Mouse (Mus musculus) hindbrain, embryonic 13.5 days (tissue): ENCODE results near the gene Islr2. TPM values are rescaled to one million over a fixed set of nuclear protein-coding genes. Genes with fewer than 3 reads are reported as not detected.

ENCODE experiments used
- ATAC-seq: fragments of 200-750 bp; cut with Nextera tagmentation; 2 replicates; pipeline ENCODE4 v1.8.0; 2017; ENCODE audit warnings: moderate TSS enrichment; ENCODE audit not compliant: low FRiP score
- H3K27ac ChIP-seq: fragments of 300-500 bp; sonication (generic); 2 replicates; pipeline ENCODE4 v1.5.1; 2015; ENCODE audit warnings: inconsistent platforms, mild to moderate bottlenecking, moderate library complexity
- H3K27me3 ChIP-seq: fragments of 300-500 bp; sonication (generic); 2 replicates; pipeline ENCODE4 v1.6.1; 2015; ENCODE audit warnings: mild to moderate bottlenecking, inconsistent platforms
- H3K36me3 ChIP-seq: fragments of 300-500 bp; sonication (generic); 2 replicates; pipeline ENCODE4 v1.6.1; 2015; ENCODE audit warnings: mild to moderate bottlenecking, inconsistent platforms
- H3K4me1 ChIP-seq: fragments of 300-500 bp; sonication (generic); replicated peaks from 2 replicates; pipeline ENCODE4 v1.6.1; 2015; ENCODE audit warnings: inconsistent platforms
- H3K4me2 ChIP-seq: fragments of 300-500 bp; sonication (generic); 2 replicates; pipeline ENCODE4 v1.6.1; 2015; ENCODE audit warnings: inconsistent platforms, mild to moderate bottlenecking, moderate library complexity
- H3K4me3 ChIP-seq: fragments of 300-500 bp; sonication (generic); 2 replicates; pipeline ENCODE4 v1.5.1; 2015; ENCODE audit warnings: mild to moderate bottlenecking, inconsistent platforms
- H3K9ac ChIP-seq: fragments of 300-500 bp; sonication (generic); 2 replicates; pipeline ENCODE4 v1.6.1; 2015; ENCODE audit warnings: mild to moderate bottlenecking, inconsistent platforms
- H3K9me3 ChIP-seq: fragments of 300-500 bp; sonication (generic); 2 replicates; pipeline ENCODE4 v1.6.1; 2016; ENCODE audit warnings: inconsistent platforms
- whole genome bisulfite sequencing: fragments of 180-500 bp; shearing (Covaris S2); methylation state at CpG from one replicate; pipeline ENCODE4 v1.1.7; 2015; 5-methylcytosine and 5-hydroxymethylcytosine counted together
- polyA plus RNA-seq: library from polyadenylated mRNA; unstranded; fragments of >200 nt; fragmentation: Nextera tagmentation; extraction: Ambion mirVana; gene quantifications from 2 replicates; pipeline ENCODE4 v1.2.1, GENCODE M21; 2015

Islr2 gene
- polyA plus RNA-seq, 1 experiment from 2014 or later, result 11.3 TPM

DNA sequence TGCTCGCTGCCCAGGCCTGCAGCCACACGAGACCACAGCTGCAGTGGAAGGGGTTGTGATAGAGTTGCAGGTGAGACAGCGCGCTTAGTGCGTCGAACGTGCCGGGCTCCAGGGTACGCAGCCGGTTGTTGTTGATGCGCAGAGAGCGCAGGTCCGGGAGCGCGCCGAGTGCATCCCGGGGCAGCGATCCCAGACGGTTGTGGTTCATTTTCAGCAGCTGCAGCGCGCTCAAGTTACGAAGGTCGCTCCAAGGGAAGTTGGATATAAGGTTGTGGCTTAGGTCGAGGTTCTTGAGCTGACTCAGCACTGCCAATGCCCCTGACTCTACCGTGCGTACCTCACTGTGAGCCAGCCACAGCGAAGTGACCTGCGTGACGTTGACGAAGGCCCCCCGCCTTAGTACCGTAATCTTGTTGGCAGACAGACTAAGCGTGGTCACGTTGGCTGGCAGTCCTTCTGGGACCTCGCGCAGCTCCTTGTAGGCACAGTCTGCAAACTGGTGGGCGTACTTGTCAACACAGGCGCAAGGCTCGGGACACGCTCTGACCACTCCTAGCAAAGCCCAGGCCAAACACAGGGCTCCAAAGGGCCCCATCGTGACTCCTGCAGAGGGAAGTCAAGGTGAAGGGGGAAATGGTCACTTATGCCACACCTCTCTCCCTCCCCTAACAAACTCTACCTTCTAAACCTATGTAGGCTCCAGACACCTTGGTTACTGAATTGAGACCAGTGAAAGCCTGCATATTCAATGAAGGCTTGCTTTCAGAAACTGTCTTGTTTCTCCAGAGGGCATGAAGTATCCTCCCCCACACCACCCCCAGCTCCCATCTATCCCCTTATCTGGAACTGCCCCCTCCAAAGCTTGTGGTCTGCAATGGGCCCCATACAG is 4.5 kb downstream of the Islr2 start:
- Histone ChIP-seq H3K9me3 (no peaks in the 10 kb centered on the region), H3K27ac (peak overlapping the region; percentile 69), H3K9ac (peak overlapping the region; percentile 66), H3K4me3 (peak overlapping the region; percentile 34), H3K36me3 (no peaks in the 10 kb centered on the region), H3K4me2 (peak overlapping the region; percentile 58), H3K4me1 (peaks cover 83% of the 10 kb centered on the region), H3K27me3 (peaks cover 97% of the 10 kb centered on the region)
- no peak for ATAC-seq
- under 1% methylated on average over 41 of the region's 41 CpGs for WGBS

DNA sequence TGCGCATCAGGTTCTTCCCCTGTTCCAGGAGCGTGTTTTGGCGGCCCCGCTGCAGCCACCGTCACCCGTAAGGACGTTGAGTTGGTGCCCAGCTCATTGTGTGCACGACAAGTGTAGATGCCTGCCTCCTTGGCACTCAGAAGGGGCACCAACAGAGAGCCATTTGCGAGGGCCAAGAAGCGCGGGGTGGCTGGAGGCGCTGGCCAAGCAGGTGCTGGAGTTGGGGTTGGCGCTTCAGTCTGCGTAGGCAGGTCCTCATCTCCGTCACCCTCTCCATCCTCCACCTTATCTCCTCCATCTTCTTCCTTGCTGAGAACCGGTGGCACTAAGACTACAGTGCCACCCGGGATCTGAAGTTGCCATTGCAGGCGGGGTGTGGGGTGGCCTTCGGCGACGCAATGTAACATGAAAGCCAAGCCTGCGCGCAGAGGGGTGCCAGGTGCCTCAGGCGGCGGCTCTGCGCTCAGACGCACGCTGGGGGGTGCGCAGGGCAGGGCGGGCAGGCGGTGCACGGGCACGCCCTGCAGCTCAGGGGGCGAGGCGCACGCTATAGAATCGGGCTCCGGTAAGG is 5.2 kb downstream of the Islr2 start:
- Histone ChIP-seq H3K9ac (peak overlapping the region; percentile 66), H3K4me1 (peaks cover 81% of the 10 kb centered on the region), H3K4me3 (peak overlapping the region; percentile 34), H3K36me3 (no peaks in the 10 kb centered on the region), H3K4me2 (peak overlapping the region; percentile 58), H3K9me3 (no peaks in the 10 kb centered on the region), H3K27ac (peak overlapping the region; percentile 60; the same call in 1 of the 2 replicates), H3K27me3 (peaks cover 100% of the 10 kb centered on the region)
- no peak for ATAC-seq
- under 1% methylated on average over 38 of the region's 38 CpGs for WGBS

DNA sequence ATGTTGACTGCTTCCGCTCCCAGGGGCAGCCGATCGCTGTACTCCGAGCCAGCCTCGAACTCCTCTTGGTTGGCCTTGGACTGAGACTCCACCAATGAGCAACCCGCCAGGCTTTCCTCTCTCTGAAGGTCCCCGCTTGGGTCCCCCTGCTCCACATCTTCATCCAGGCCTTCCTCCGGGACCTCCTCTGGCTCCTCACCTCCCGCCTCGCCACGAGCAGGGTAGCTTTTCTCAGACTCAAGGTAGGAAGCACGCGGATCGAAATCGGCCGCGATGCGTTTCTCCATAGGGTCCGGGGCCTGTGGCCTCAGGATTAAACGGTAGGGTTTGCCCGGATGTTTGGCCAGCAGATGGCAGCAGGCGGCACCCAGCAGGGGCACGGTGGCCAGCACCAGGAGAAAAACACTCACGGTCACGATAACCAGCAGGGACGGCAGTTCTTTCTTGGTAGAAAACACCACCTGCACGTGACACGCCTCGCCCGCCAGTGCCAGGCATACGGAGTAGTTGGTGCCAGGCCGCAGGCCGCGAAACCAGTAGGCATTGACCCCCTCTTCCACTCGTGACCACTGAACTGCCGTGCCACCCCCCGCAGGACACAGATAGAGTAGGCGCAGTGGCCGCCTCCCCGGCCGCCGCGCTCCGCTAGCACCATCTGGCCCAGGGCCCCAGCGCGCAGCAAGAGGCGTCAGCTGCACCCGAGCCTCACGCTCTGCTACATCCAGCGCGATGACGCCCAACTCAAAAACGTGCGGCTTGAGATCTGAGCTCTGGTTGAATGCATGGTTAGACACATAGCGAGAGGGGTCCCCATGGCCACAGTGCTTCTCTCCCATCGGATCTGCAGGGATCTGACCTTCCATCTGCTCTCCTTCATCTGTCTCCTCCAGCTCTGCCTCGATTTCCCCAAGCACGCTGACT is 6.1 kb downstream of the Islr2 start:
- Histone ChIP-seq H3K9ac (peak overlapping the region; percentile 66), H3K27ac (peak overlapping the region; percentile 60), H3K36me3 (no peaks in the 10 kb centered on the region), H3K27me3 (peaks cover 93% of the 10 kb centered on the region), H3K4me2 (peak overlapping the region; percentile 58), H3K4me1 (peaks cover 73% of the 10 kb centered on the region), H3K9me3 (no peaks in the 10 kb centered on the region), H3K4me3 (peak overlapping the region; percentile 34)
- peak; percentile 18 for ATAC-seq
- under 1% methylated on average over 58 of the region's 58 CpGs for WGBS

DNA sequence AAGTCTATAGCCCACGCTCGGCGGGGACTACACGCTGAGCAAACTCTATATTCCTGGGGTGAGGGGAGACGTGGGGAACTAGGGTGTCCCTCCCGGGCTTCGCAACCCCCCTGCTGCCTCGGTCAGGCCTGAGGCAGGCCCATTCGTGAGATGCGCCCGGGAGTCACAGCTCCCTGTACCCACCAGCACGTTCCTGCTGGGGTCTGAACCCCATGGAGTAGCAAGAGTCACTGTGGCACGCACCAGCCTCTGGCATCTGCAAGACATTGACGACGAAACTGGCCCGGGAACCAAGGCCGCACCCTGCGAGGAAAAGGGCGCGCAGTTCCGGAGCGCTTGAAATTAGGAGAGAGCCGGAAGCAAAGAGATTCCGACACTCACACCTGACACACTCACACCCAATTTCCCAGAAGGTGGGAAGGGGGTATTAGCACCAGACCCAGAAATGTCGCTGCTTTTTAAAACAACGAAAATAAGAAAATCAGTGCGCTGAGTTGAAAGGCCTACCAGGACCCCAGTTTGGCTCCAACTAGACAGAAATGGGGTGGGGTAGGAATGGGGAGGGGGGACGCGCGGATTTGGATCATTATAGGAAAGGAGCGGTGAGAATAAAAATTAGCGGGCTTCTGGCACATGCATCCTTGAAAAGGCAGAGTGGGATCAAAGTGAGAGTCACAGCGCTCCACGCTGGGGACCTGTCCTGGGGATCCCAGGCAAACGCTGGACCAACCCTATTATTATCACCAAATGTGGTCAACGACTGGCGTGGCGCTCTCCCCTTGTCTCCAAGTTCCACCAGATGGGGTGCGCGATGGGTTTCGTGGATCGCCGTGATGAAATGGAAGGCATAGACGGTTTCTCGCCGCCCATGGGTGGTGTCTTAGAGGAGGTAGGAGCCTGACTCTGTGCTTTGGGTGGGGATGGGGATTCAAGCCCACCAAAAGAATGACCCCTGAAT is 7.2 kb downstream of the Islr2 start:
- peaks cover 81% of the 10 kb centered on the region for H3K27me3 ChIP-seq
- no peak for ATAC-seq
- peak overlapping the region; percentile 66 for H3K9ac ChIP-seq
- 2% methylated on average over 46 of the region's 46 CpGs for WGBS
- H3K9me3 ChIP-seq, result no peaks in the 10 kb centered on the region
- peak overlapping the region; percentile 34 for H3K4me3 ChIP-seq
- peaks cover 61% of the 10 kb centered on the region for H3K4me1 ChIP-seq
- no peaks in the 10 kb centered on the region for H3K36me3 ChIP-seq
- peak overlapping the region; percentile 58 for H3K4me2 ChIP-seq
- 0 out of 2 replicates have a peak overlapping the region, but pooled peaks have one; percentile 2 for H3K27ac ChIP-seq

DNA sequence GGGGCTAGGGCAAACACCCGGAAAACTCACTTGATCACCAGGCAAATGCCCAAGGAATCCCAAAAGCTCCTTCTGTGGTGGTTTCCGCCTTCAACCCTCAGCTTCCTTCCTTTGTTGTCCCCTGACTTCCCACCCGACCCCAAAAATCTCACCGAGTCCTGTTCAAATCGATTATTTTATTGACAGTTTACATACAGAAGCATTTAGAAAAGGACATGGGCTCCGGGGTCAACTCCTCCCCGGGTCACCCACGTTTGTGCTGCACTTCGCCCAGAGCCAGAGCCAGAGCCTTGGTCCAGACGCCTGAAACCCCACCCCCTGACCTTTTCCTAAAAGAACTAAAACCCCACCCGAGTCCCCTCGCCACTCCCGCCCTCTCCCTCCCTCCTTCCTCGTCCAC is 8.0 kb downstream of the Islr2 start:
- Histone ChIP-seq H3K27me3 (peaks cover 74% of the 10 kb centered on the region), H3K27ac (no peak overlapping the region), H3K9ac (peak overlapping the region; percentile 66), H3K36me3 (no peaks in the 10 kb centered on the region), H3K4me1 (peaks cover 54% of the 10 kb centered on the region), H3K4me3 (peak overlapping the region; percentile 34), H3K4me2 (peak overlapping the region; percentile 58), H3K9me3 (no peaks in the 10 kb centered on the region)
- whole genome bisulfite sequencing, result 2% methylated on average over 14 of the region's 14 CpGs
- no peak for ATAC-seq

DNA sequence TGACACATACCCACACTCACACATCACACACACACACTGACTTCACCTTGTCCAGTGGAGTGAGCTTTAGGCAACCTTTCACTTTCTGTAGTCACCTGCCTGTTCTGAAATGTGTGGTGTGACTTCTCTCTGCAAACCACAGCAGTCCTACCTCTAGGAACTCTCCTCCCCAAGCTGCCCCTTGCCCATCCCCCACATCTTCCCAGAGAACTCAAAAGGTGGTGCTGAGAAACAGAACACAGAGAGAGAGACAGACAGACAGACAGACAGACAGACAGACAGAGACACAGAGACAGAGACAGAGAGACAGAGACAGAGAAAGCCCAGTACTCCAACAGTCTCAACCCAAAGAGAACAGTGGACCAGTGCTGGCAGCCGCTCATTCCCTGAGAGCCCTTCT is 8.4 kb downstream of the Islr2 start:
- H3K4me3 ChIP-seq, result peak overlapping the region; percentile 34
- WGBS, result 0% methylated on average over 1 of the region's 1 CpGs
- no peak for ATAC-seq
- H3K36me3 ChIP-seq, result no peaks in the 10 kb centered on the region
- H3K9me3 ChIP-seq, result no peaks in the 10 kb centered on the region
- H3K27ac ChIP-seq, result no peak overlapping the region
- H3K27me3 ChIP-seq, result peaks cover 71% of the 10 kb centered on the region
- peaks cover 50% of the 10 kb centered on the region for H3K4me1 ChIP-seq
- H3K9ac ChIP-seq, result peak overlapping the region; percentile 66
- H3K4me2 ChIP-seq, result peak overlapping the region; percentile 58

DNA sequence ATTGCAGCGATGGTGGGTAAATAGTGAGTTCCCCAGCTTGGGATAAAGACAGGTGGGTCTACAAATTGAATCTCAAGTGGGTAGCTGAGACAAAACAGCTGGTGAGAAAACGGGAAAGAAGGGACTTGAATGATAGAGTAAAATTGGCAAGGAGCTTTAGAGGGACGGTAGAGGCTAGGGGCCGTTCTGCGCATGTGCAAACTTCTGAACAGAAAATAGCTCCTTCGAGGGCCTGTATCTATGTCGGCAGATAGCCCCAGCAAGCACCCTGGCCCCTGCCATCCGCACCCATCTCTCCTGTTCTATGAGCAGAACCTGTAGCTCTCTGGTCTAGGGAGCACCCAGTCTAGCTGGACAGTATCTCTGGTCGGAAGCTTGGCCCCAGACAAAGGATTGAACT is 9.9 kb downstream of the Islr2 start:
- no peaks in the 10 kb centered on the region for H3K36me3 ChIP-seq
- ATAC-seq, result no peak
- H3K4me1 ChIP-seq, result peaks cover 35% of the 10 kb centered on the region
- peaks cover 64% of the 10 kb centered on the region for H3K27me3 ChIP-seq
- H3K9me3 ChIP-seq, result no peaks in the 10 kb centered on the region
- H3K4me3 ChIP-seq, result no peak overlapping the region
- H3K4me2 ChIP-seq, result no peak overlapping the region
- no peak overlapping the region for H3K27ac ChIP-seq
- no peak overlapping the region; the same call in 1 of the 2 replicates for H3K9ac ChIP-seq
- WGBS, result 71% methylated on average over 9 of the region's 9 CpGs

DNA sequence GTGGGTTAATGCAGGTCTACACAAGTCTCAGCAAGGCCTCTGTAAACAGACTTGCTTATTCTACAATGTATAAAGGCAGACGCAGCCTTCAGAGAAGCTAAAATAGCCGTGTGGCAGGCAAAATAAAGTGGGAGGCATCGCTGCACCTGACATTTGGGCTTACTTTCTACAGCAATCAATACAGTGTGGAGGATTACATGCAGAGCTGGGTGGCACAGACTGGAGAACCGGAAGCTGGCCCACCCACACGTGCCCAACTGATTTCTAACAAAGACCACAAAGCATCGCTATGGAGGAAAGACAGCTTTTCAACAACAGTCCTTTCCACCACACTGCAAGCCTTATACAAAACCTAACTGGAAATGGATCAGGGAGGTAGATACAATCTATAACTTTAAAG is 19.7 kb downstream of the Islr2 start:
- no peak for ATAC-seq

DNA sequence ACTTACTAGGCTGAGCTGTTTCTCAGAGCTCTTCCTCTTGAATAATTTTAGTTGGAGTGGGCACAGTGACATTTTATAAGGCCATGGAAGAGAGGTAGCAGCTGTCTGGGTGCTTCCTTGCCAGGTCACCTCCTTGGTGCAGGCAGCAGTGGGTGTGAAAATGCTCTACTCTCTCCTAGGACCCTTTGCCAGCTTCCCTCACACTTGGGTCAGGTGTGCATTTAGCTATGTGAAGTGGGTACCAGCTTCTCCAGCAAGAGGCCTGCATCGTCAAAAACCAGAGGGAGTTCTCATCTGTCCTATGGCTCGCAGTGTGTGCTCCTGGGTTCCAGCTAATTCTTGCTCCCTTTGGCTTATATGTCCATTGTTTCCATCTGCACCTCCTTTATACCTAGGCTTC is 24.7 kb downstream of the Islr2 start:
- Histone ChIP-seq H3K4me2 (no peak overlapping the region), H3K4me3 (no peak overlapping the region), H3K4me1 (0 out of 2 replicates have a peak, but pooled peaks cover 19% of the 10 kb centered on the region), H3K9ac (no peak overlapping the region), H3K9me3 (no peaks in the 10 kb centered on the region), H3K27ac (no peak overlapping the region), H3K27me3 (no peaks in the 10 kb centered on the region), H3K36me3 (no peaks in the 10 kb centered on the region)
- 92% methylated on average over 2 of the region's 2 CpGs for WGBS
- ATAC-seq, result no peak

More for the DNA sequence above, 19.7 kb downstream of the Islr2 start:
- Histone ChIP-seq H3K4me1 (0 out of 2 replicates have a peak, but pooled peaks cover 3% of the 10 kb centered on the region), H3K9me3 (no peaks in the 10 kb centered on the region), H3K4me3 (no peak overlapping the region), H3K27ac (no peak overlapping the region), H3K27me3 (0 out of 2 replicates have a peak, but pooled peaks cover under 1% of the 10 kb centered on the region), H3K36me3 (no peaks in the 10 kb centered on the region), H3K9ac (no peak overlapping the region), H3K4me2 (no peak overlapping the region)
- 63% methylated on average over 6 of the region's 6 CpGs for WGBS

DNA sequence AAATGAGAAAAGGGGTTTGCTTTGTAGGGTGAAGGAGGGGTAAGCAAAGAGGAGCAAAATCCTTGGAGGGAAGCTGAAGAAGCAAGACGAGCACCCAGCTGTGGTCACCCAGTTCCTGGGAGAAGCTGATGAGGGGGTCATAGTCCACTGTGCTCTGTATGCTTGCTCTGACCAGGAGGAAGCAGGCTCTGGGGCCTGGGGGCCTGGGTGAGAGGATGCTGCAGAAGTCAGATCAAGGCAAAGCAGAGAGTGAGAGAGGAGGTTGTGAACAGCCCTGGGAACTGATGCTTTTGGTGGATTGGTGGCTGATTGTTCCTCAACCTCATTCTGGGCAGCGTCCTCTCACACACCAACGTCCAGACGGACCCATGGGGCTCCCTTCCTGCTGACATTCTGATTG is 27.0 kb downstream of the Islr2 start:
- 57% methylated on average over 4 of the region's 4 CpGs for WGBS
- Histone ChIP-seq H3K36me3 (no peaks in the 10 kb centered on the region), H3K4me3 (no peak overlapping the region), H3K27me3 (no peaks in the 10 kb centered on the region), H3K4me1 (0 out of 2 replicates have a peak, but pooled peaks cover 19% of the 10 kb centered on the region), H3K9me3 (no peaks in the 10 kb centered on the region), H3K9ac (no peak overlapping the region), H3K27ac (no peak overlapping the region), H3K4me2 (no peak overlapping the region)
- no peak for ATAC-seq
